Mouse (Mus musculus): Measurements from ENCODE around the gene Hist1h1b. TPM values are rescaled to one million over a fixed set of nuclear protein-coding genes. Genes with fewer than 3 reads are reported as not detected.
"Not testable (repeated sequence)": the region's sequence is repeated elsewhere in the genome, so short reads cannot be mapped to it uniquely, and the experiment has no call there.

Hist1h1b gene
- polyA plus RNA-seq, 1 experiment from 2014 or later = 8.6 TPM

- no peak for ATAC-seq (replicated peaks; ENCODE audit: insufficient number of reproducible peaks, insufficient read depth, low FRiP score, low read depth)
- H3K4me1 ChIP-seq (replicated peaks) = peaks cover 25% of the 10 kb centered on the region
- H3K4me2 ChIP-seq = peak overlapping the region; percentile 67
- no peaks in the 10 kb centered on the region for H3K36me3 ChIP-seq
- peak overlapping the region; percentile 89 for H3K27ac ChIP-seq
- no peaks in the 10 kb centered on the region for H3K9me3 ChIP-seq (replicated peaks)
- WGBS = 7% methylated on average over 5 of the region's 5 CpGs
- H3K4me3 ChIP-seq = peak overlapping the region; percentile 53
- H3K9ac ChIP-seq = peak overlapping the region; percentile 57
- H3K27me3 ChIP-seq = no peaks in the 10 kb centered on the region
Observed at GRCm38 (mm10) chr13:21749387-21750158, 30.9 kb downstream of the Hist1h1b start.

DNA sequence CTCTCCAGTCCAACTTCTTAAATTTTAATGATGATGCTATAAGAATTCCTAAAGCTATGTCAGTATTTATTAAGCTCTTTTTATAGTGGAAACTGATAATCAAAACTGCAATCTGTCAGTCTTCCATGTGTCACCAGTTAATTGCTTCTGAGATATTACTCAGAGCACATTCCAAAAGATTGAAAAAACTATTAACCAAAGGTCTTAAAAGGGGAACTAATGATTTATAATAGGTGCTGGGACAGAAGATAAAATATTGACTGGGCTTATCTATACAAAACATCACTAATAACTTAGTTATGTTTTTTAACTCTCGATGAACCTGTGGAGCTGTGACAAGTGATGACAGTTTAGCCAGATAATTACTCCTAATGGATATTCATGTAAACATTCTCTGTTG, 35.4 kb downstream of the Hist1h1b start:
- Histone ChIP-seq H3K9ac (no peak overlapping the region), H3K4me2 (no peak overlapping the region), H3K36me3 (no peaks in the 10 kb centered on the region), H3K9me3 (replicated peaks) (no peaks in the 10 kb centered on the region), H3K27ac (no peak overlapping the region), H3K4me1 (replicated peaks) (peaks cover 11% of the 10 kb centered on the region), H3K27me3 (no peaks in the 10 kb centered on the region), H3K4me3 (no peak overlapping the region)
- no peak for ATAC-seq (replicated peaks; ENCODE audit: insufficient number of reproducible peaks, insufficient read depth, low FRiP score, low read depth)
- whole genome bisulfite sequencing = 60% methylated on average over 1 of the region's 1 CpGs

- H3K4me1 ChIP-seq (replicated peaks); H3K9me3 ChIP-seq (replicated peaks); H3K36me3 ChIP-seq; H3K27me3 ChIP-seq: not testable (repeated sequence)
- Histone ChIP-seq H3K9ac (peak within 1 kb of the TSS; percentile 64), H3K27ac (peak within 1 kb of the TSS; percentile 94), H3K4me3 (peak within 1 kb of the TSS; percentile 56), H3K4me2 (peak within 1 kb of the TSS; percentile 81)
- WGBS = under 1% methylated on average over 46 of the region's 56 CpGs
- peak; percentile 90 for ATAC-seq (replicated peaks; ENCODE audit: insufficient number of reproducible peaks, insufficient read depth, low FRiP score, low read depth)
Observed at GRCm38 (mm10) chr13:21734906-21735767, 45.3 kb downstream of the Hist1h1b start, which contains the start of gene Hist1h4j. TSS of gene Hist1h4j (plus strand) at chr13:21735064.

DNA sequence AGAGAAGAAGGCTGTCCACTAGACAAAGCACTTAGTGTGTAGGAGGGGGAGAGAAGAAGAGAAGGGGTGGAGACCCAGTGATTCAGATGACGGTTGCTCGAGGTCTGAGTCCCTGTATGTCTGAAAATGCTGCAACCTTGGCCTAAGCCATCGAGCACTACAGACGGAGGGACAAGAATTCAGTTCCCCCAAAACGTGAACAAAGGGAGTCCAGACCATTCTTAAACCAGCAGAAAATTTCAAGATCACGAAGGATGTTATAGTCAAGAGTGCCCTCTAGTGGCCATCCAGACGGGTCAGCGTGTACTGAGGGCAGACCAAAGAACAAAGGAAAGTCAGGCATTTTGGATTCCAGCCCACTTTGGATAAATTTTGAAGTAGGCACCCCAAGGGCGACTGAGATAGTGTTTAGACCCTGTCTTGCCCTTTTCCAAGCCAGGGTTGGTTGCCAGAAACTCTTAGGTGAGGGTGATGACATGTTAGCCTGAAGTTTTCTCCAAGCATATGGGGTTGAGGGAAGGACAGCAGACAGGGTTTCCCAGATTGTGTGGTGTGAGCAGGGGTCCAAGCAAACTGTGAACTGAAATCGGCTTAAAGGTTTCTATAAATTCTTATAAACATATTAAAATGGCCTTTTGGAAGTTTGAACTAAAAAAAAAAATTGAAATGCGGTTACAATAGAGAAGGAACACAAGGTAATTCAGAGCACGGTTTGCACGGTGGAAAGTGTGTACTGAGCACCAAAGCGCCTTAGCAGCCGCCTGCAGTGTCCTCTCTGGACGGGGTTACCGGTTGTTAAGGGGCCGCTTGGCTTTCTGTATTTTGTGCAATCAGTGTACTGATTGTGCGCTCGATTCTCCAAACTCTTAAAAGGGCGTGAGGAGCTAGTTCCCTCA, 46.2 kb downstream of the Hist1h1b start:
- Histone ChIP-seq H3K4me1 (replicated peaks) (peaks cover 10% of the 10 kb centered on the region), H3K27ac (peak overlapping the region; percentile 94), H3K4me2 (peak overlapping the region; percentile 81), H3K36me3 (no peaks in the 10 kb centered on the region), H3K9me3 (replicated peaks) (no peaks in the 10 kb centered on the region), H3K27me3 (no peaks in the 10 kb centered on the region), H3K9ac (peak overlapping the region; percentile 64), H3K4me3 (peak overlapping the region; percentile 56)
- under 1% methylated on average over 21 of the region's 21 CpGs for WGBS
- peak; percentile 71 for ATAC-seq (replicated peaks; ENCODE audit: insufficient number of reproducible peaks, insufficient read depth, low FRiP score, low read depth)

- H3K4me2 ChIP-seq = no peak overlapping the region
- H3K4me1 ChIP-seq (replicated peaks) = peaks cover 10% of the 10 kb centered on the region
- no peak overlapping the region for H3K9ac ChIP-seq
- no peak overlapping the region for H3K4me3 ChIP-seq
- no peaks in the 10 kb centered on the region for H3K27me3 ChIP-seq
- H3K27ac ChIP-seq = no peak overlapping the region
- 71% methylated on average over 5 of the region's 5 CpGs for WGBS
- no peaks in the 10 kb centered on the region for H3K9me3 ChIP-seq (replicated peaks)
- ATAC-seq (replicated peaks; ENCODE audit: insufficient number of reproducible peaks, insufficient read depth, low FRiP score, low read depth) = no peak
- no peaks in the 10 kb centered on the region for H3K36me3 ChIP-seq
Observed at GRCm38 (mm10) chr13:21733466-21733865, 47.0 kb downstream of the Hist1h1b start.

Small RNA genes within 50 kb of the gene (microRNA-seq; reads per million reads assigned to microRNA genes)
- gene Gm19658 (not detected), gene Gm44346 (not detected), gene Gm44454 (not detected)

Other genes with a start within 250 kb of the Hist1h1b start
- gene Zkscan8, start 249.5 kb downstream of the Hist1h1b start, polyA plus RNA-seq (2015; fragmentation: Nextera tagmentation; extraction: Ambion mirVana) = 3.5 and 4.0 TPM in 2 replicates
- gene Olfr1366, start 237.8 kb downstream of the Hist1h1b start, polyA plus RNA-seq (2015; fragmentation: Nextera tagmentation; extraction: Ambion mirVana) = 0.10 TPM in 1 of 2 replicates, not detected in the other
- gene Olfr1535, start 220.7 kb downstream of the Hist1h1b start, polyA plus RNA-seq (2015; fragmentation: Nextera tagmentation; extraction: Ambion mirVana) = not detected in 2 replicates
- not detected in 2 replicates for gene Olfr1364, start 198.9 kb downstream of the Hist1h1b start, polyA plus RNA-seq (2015; fragmentation: Nextera tagmentation; extraction: Ambion mirVana)
- gene Olfr1362, start 166.6 kb downstream of the Hist1h1b start, polyA plus RNA-seq (2015; fragmentation: Nextera tagmentation; extraction: Ambion mirVana) = not detected in 2 replicates
- gene Olfr11, start 138.1 kb downstream of the Hist1h1b start, polyA plus RNA-seq (2015; fragmentation: Nextera tagmentation; extraction: Ambion mirVana) = not detected in 2 replicates
- not detected in 2 replicates for gene Olfr1361, start 117.2 kb downstream of the Hist1h1b start, polyA plus RNA-seq (2015; fragmentation: Nextera tagmentation; extraction: Ambion mirVana)
- not detected in 2 replicates for gene Olfr1360, start 103.2 kb downstream of the Hist1h1b start, polyA plus RNA-seq (2015; fragmentation: Nextera tagmentation; extraction: Ambion mirVana)
- not detected in 2 replicates for gene Olfr1359, start 82.5 kb downstream of the Hist1h1b start, polyA plus RNA-seq (2015; fragmentation: Nextera tagmentation; extraction: Ambion mirVana)
- 0.47 and 1.3 TPM in 2 replicates for gene Hist1h2bl, start 64.5 kb downstream of the Hist1h1b start, polyA plus RNA-seq (2015; fragmentation: Nextera tagmentation; extraction: Ambion mirVana)
- gene Hist1h2ai, start 64.2 kb downstream of the Hist1h1b start, polyA plus RNA-seq (2015; fragmentation: Nextera tagmentation; extraction: Ambion mirVana) = 9.9 and 11.4 TPM in 2 replicates
- gene Hist1h3h, start 63.0 kb downstream of the Hist1h1b start, polyA plus RNA-seq (2015; fragmentation: Nextera tagmentation; extraction: Ambion mirVana) = 1.5 and 5.4 TPM in 2 replicates
- gene Hist1h2bm, start 58.6 kb downstream of the Hist1h1b start, polyA plus RNA-seq (2015; fragmentation: Nextera tagmentation; extraction: Ambion mirVana) = 1.3 and 2.3 TPM in 2 replicates
- gene Hist1h4j, start 45.6 kb downstream of the Hist1h1b start, polyA plus RNA-seq (2015; fragmentation: Nextera tagmentation; extraction: Ambion mirVana) = 0.66 and 0.67 TPM in 2 replicates
- gene Hist1h4k, start 30.1 kb downstream of the Hist1h1b start, polyA plus RNA-seq (2015; fragmentation: Nextera tagmentation; extraction: Ambion mirVana) = 1.3 and 3.0 TPM in 2 replicates
- 9.5 and 11.0 TPM in 2 replicates for gene Hist1h2ak, start 26.8 kb downstream of the Hist1h1b start, polyA plus RNA-seq (2015; fragmentation: Nextera tagmentation; extraction: Ambion mirVana)
- 2.0 and 3.0 TPM in 2 replicates for gene Hist1h2bn, start 26.5 kb downstream of the Hist1h1b start, polyA plus RNA-seq (2015; fragmentation: Nextera tagmentation; extraction: Ambion mirVana)
- gene Hist1h3i, start 2.7 kb upstream of the Hist1h1b start, polyA plus RNA-seq (2015; fragmentation: Nextera tagmentation; extraction: Ambion mirVana) = 56.3 and 60.4 TPM in 2 replicates
- gene Hist1h2an, start 6.6 kb upstream of the Hist1h1b start, polyA plus RNA-seq (2015; fragmentation: Nextera tagmentation; extraction: Ambion mirVana) = 2.3 and 3.2 TPM in 2 replicates
- gene Hist1h2bp, start 6.8 kb upstream of the Hist1h1b start, polyA plus RNA-seq (2015; fragmentation: Nextera tagmentation; extraction: Ambion mirVana) = 0.86 and 1.4 TPM in 2 replicates
- 7.2 and 7.3 TPM in 2 replicates for gene Hist1h2bq, start 29.6 kb upstream of the Hist1h1b start, polyA plus RNA-seq (2015; fragmentation: Nextera tagmentation; extraction: Ambion mirVana)
- 3.5 TPM in 1 of 2 replicates, not detected in the other for gene Hist1h2ao, start 29.8 kb upstream of the Hist1h1b start, polyA plus RNA-seq (2015; fragmentation: Nextera tagmentation; extraction: Ambion mirVana)
- gene Hist1h4m, start 31.1 kb upstream of the Hist1h1b start, polyA plus RNA-seq (2015; fragmentation: Nextera tagmentation; extraction: Ambion mirVana) = not detected in 2 replicates
- gene Hist1h4n, start 51.6 kb upstream of the Hist1h1b start, polyA plus RNA-seq (2015; fragmentation: Nextera tagmentation; extraction: Ambion mirVana) = 6.2 and 11.6 TPM in 2 replicates
- 1,372 and 1,424 TPM in 2 replicates for gene Hist1h2ap, start 52.9 kb upstream of the Hist1h1b start, polyA plus RNA-seq (2015; fragmentation: Nextera tagmentation; extraction: Ambion mirVana)
- gene Hist1h2br, start 53.1 kb upstream of the Hist1h1b start, polyA plus RNA-seq (2015; fragmentation: Nextera tagmentation; extraction: Ambion mirVana) = 7.8 TPM in 2 replicates
- 3.8 and 5.1 TPM in 2 replicates for gene Zfp184, start 164.5 kb upstream of the Hist1h1b start, polyA plus RNA-seq (2015; fragmentation: Nextera tagmentation; extraction: Ambion mirVana)
- gene Pom121l2, start 200.6 kb upstream of the Hist1h1b start, polyA plus RNA-seq (2015; fragmentation: Nextera tagmentation; extraction: Ambion mirVana) = not detected in 2 replicates
- 9.5 and 113 TPM in 2 replicates for gene Prss16, start 229.1 kb upstream of the Hist1h1b start, polyA plus RNA-seq (2015; fragmentation: Nextera tagmentation; extraction: Ambion mirVana)

Measured in heart, embryonic 15.5 days (tissue).